Mouse (Mus musculus) liver, embryonic 14.5 days (tissue): Measurements from ENCODE around the gene Zbtb39. TPM values are rescaled to one million over a fixed set of nuclear protein-coding genes. Genes with fewer than 3 reads are reported as not detected.
"Not testable (repeated sequence)": the region's sequence is repeated elsewhere in the genome, so short reads cannot be mapped to it uniquely, and the experiment has no call there.

ENCODE experiments used
- ATAC-seq: fragments of 200-750 bp; cut with Nextera tagmentation; 2 replicates; pipeline ENCODE4 v1.8.0; 2017; ENCODE audit warnings: moderate number of reproducible peaks, mild to moderate bottlenecking, moderate library complexity; ENCODE audit not compliant: insufficient read depth
- DNase-seq, 3 experiments: peaks; one replicate each; pipeline ENCODE4 v3.0.0-alpha.2; 2012 to 2013; ENCODE audit warnings: low read depth in 3 of 3, low spot score in 3 of 3
- H3K27ac ChIP-seq: fragments of 300-500 bp; sonication (generic); 2 replicates; pipeline ENCODE4 v1.5.1; 2014; ENCODE audit warnings: moderate library complexity, mild to moderate bottlenecking, control low read depth, inconsistent platforms
- H3K27me3 ChIP-seq: fragments of 300-500 bp; sonication (generic); 2 replicates; pipeline ENCODE4 v1.6.1; 2014; ENCODE audit warnings: mild to moderate bottlenecking, low read length, moderate library complexity; ENCODE audit not compliant: control insufficient read depth, insufficient read depth
- H3K36me3 ChIP-seq: fragments of 300-500 bp; sonication (generic); replicated peaks from 2 replicates; pipeline ENCODE4 v1.6.1; 2014; ENCODE audit warnings: low read depth; ENCODE audit not compliant: control insufficient read depth, insufficient read depth
- H3K4me1 ChIP-seq, 2 experiments: fragments of 200-500 bp in 1 of 2; fragments of 300-500 bp in 1 of 2; sonication (generic) in 1 of 2; replicated peaks; 2 replicates each; pipeline ENCODE4 v1.6.1; 2012 to 2014; ENCODE audit warnings: antibody characterized with exemption in 1 of 2, inconsistent platforms in 1 of 2, low read length in 1 of 2; ENCODE audit not compliant: control insufficient read depth in 2 of 2, insufficient read depth in 2 of 2
- H3K4me2 ChIP-seq: fragments of 300-500 bp; sonication (generic); 2 replicates; pipeline ENCODE4 v1.6.1; 2014; ENCODE audit warnings: low read depth, mild to moderate bottlenecking, control low read depth, moderate library complexity
- H3K4me3 ChIP-seq, 2 experiments: fragments of 200-500 bp in 1 of 2; fragments of 300-500 bp in 1 of 2; sonication (generic) in 1 of 2; 2 replicates each; pipeline ENCODE4 v1.5.1; 2012 to 2014; ENCODE audit warnings: low read depth in 2 of 2, low read length in 2 of 2, mild to moderate bottlenecking in 2 of 2, control low read depth in 1 of 2, inconsistent platforms in 1 of 2, moderate library complexity in 1 of 2; ENCODE audit not compliant: insufficient read depth in 1 of 2
- H3K9ac ChIP-seq: fragments of 300-500 bp; sonication (generic); replicated peaks from 2 replicates; pipeline ENCODE4 v1.6.1; 2014; ENCODE audit warnings: mild to moderate bottlenecking, control low read depth, moderate library complexity
- H3K9me3 ChIP-seq: fragments of 300-500 bp; sonication (generic); 2 replicates; pipeline ENCODE4 v1.6.1; 2016; ENCODE audit warnings: low read length, mixed read lengths; ENCODE audit not compliant: control insufficient read depth
- CTCF ChIP-seq: IDR thresholded peaks from 2 replicates; pipeline ENCODE4 v1.5.1; 2016; ENCODE audit warnings: antibody characterized with exemption, low read depth, control low read depth
- EP300 ChIP-seq: IDR thresholded peaks from 2 replicates; pipeline ENCODE4 v1.6.1; 2016; ENCODE audit warnings: antibody characterized with exemption, low read depth
- WGBS: fragments of 180-500 bp; shearing (Covaris S2); extraction: QIAGEN DNeasy Blood & Tissue Kit; methylation state at CpG from one replicate; pipeline ENCODE4 v1.1.7; 2014; ENCODE audit not compliant: insufficient replicate concordance; 5-methylcytosine and 5-hydroxymethylcytosine counted together
- polyA plus RNA-seq, 2 experiments: library from polyadenylated mRNA; depleted of rRNA in 1 of 2; stranded (reverse) in 1 of 2; unstranded in 1 of 2; fragments of >200 nt; fragmentation: Nextera tagmentation in 1 of 2; extraction: Ambion mirVana in 1 of 2; gene quantifications; 2 replicates each; pipeline versions ENCODE4 v1.2.1 to v1.2.3; 2012 to 2014

Gene Zbtb39
- polyA plus RNA-seq, 2 experiments, result 0.83 to 2.1 TPM

DNA sequence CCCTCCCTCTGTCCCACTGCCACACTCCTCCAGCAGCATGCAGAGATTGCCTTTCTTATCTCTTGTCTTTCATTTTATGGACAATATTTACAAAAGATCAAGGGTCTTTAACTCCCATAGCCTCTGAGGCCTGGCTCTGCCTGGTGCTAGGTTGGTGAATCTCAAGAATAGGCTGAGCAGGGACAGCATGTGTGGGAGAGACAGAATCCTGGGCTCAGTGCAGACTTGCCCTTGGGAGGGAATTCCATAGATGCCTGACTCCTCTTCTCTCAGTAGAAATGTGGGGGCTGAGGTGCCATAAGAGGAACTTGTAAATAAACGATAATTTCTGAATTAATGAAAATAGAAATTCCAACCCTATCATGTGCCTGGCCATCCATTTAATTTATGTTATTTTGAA is 27.2 kb downstream of the Zbtb39 start:
- whole genome bisulfite sequencing, result 63% methylated on average over 1 of the region's 1 CpGs
- H3K9me3 ChIP-seq, result no peaks in the 10 kb centered on the region
- DNase-seq, result no peak

GRCm38 (mm10) chr10:127776011-127776410 is 36.7 kb downstream of the Zbtb39 start, which contains the start of gene Rdh9:
Rdh9 (plus strand) TSS chr10:127776386.
- no peak within 1 kb of the TSS for H3K27ac ChIP-seq
- TF ChIP-seq EP300, result no peak
- no peak for TF ChIP-seq CTCF
- no peak within 1 kb of the TSS for H3K4me3 ChIP-seq

More for the DNA sequence above, 27.2 kb downstream of the Zbtb39 start:
- Histone ChIP-seq H3K36me3 (no peaks in the 10 kb centered on the region), H3K4me1 (peaks cover 0 to 3% of the 10 kb centered on the region in 2 experiments; a peak in 2 of 4 replicates), H3K27me3 (no peaks in the 10 kb centered on the region), H3K4me3 (no peak overlapping the region), H3K27ac (no peak overlapping the region), H3K4me2 (no peak overlapping the region), H3K9ac (no peak overlapping the region)
- no peak for TF ChIP-seq EP300
- no peak for TF ChIP-seq CTCF
- no peak for ATAC-seq

GRCm38 (mm10) chr10:127782321-127782720 is 43.0 kb downstream of the Zbtb39 start:
- DNase-seq, result not testable (repeated sequence)
- 81% methylated on average over 17 of the region's 17 CpGs for WGBS

More at GRCm38 (mm10) chr10:127776011-127776410, 36.7 kb downstream of the Zbtb39 start, which contains the start of gene Rdh9:
- Histone ChIP-seq H3K36me3 (no peaks in the 10 kb centered on the region), H3K9me3 (no peaks in the 10 kb centered on the region), H3K27me3 (no peaks in the 10 kb centered on the region), H3K4me1 (no peaks in the 10 kb centered on the region), H3K9ac (no peak within 1 kb of the TSS), H3K4me2 (no peak within 1 kb of the TSS)
- 38% methylated on average over 2 of the region's 2 CpGs for WGBS
- ATAC-seq (no peak), DNase-seq (no peak)

DNA sequence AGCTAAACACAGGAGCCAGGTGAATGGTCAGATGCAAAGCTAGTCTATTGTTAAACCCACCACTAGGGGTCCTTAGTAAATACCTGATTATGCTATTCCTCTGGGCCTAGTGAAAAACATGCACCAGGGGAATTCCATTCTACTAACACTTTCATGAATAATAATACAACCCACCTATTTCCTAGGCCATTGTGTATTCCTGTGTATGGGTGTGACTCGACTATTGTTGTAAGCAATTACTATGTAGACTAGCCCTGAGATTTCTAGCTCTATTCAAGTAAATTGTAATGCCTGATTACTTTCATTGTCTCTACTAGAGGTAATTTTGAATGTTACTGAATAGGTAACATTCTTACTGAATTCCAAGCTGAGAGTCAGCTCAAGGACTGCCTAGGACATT is 46.1 kb downstream of the Zbtb39 start:
- H3K4me3 ChIP-seq, ATAC-seq: not testable (repeated sequence)
- 48% methylated on average over 1 of the region's 1 CpGs for WGBS

More at GRCm38 (mm10) chr10:127782321-127782720, 43.0 kb downstream of the Zbtb39 start:
- not testable (repeated sequence) for H3K27ac ChIP-seq, H3K4me2 ChIP-seq, H3K27me3 ChIP-seq, H3K4me3 ChIP-seq, H3K36me3 ChIP-seq, ATAC-seq, H3K4me1 ChIP-seq, H3K9me3 ChIP-seq, H3K9ac ChIP-seq

More for the DNA sequence above, 46.1 kb downstream of the Zbtb39 start:
- not testable (repeated sequence) for DNase-seq, H3K4me1 ChIP-seq, H3K27ac ChIP-seq, H3K9me3 ChIP-seq, H3K27me3 ChIP-seq, H3K9ac ChIP-seq, H3K36me3 ChIP-seq, H3K4me2 ChIP-seq

Other genes with a start within 250 kb of the Zbtb39 start
- 0.16 and 0.37 TPM in 2 replicates for gene Stac3, start 237.9 kb upstream of the Zbtb39 start, polyA plus RNA-seq (2012; rRNA removed)
- not detected in 2 replicates for gene Stac3, start 237.9 kb upstream of the Zbtb39 start, polyA plus RNA-seq (2014; fragmentation: Nextera tagmentation; extraction: Ambion mirVana)
- 2.1 and 3.6 TPM in 2 replicates for gene Ndufa4l2, start 224.6 kb upstream of the Zbtb39 start, polyA plus RNA-seq (2012; rRNA removed)
- 2.0 and 5.8 TPM in 2 replicates for gene Ndufa4l2, start 224.6 kb upstream of the Zbtb39 start, polyA plus RNA-seq (2014; fragmentation: Nextera tagmentation; extraction: Ambion mirVana)
- gene Shmt2, start 217.1 kb upstream of the Zbtb39 start, polyA plus RNA-seq (2012; rRNA removed), result 81.0 and 88.6 TPM in 2 replicates
- 82.7 and 88.2 TPM in 2 replicates for gene Shmt2, start 217.1 kb upstream of the Zbtb39 start, polyA plus RNA-seq (2014; fragmentation: Nextera tagmentation; extraction: Ambion mirVana)
- not detected in 2 replicates for gene Nxph4, start 205.0 kb upstream of the Zbtb39 start, polyA plus RNA-seq (2012; rRNA removed)
- 0.13 TPM in 1 of 2 replicates, not detected in the other for gene Nxph4, start 205.0 kb upstream of the Zbtb39 start, polyA plus RNA-seq (2014; fragmentation: Nextera tagmentation; extraction: Ambion mirVana)
- 14.1 and 18.2 TPM in 2 replicates for gene Lrp1, start 118.4 kb upstream of the Zbtb39 start, polyA plus RNA-seq (2012; rRNA removed)
- 13.2 and 16.1 TPM in 2 replicates for gene Lrp1, start 118.4 kb upstream of the Zbtb39 start, polyA plus RNA-seq (2014; fragmentation: Nextera tagmentation; extraction: Ambion mirVana)
- gene Stat6, start 96.6 kb upstream of the Zbtb39 start, polyA plus RNA-seq (2012; rRNA removed), result 10.9 TPM in 2 replicates
- 10.2 and 12.4 TPM in 2 replicates for gene Stat6, start 96.6 kb upstream of the Zbtb39 start, polyA plus RNA-seq (2014; fragmentation: Nextera tagmentation; extraction: Ambion mirVana)
- 5.0 and 5.5 TPM in 2 replicates for gene Nemp1, start 72.6 kb upstream of the Zbtb39 start, polyA plus RNA-seq (2012; rRNA removed)
- gene Nemp1, start 72.6 kb upstream of the Zbtb39 start, polyA plus RNA-seq (2014; fragmentation: Nextera tagmentation; extraction: Ambion mirVana), result 5.6 and 5.7 TPM in 2 replicates
- gene Nab2, start 71.0 kb upstream of the Zbtb39 start, polyA plus RNA-seq (2012; rRNA removed), result 4.0 and 4.1 TPM in 2 replicates
- 0.88 and 1.1 TPM in 2 replicates for gene Nab2, start 71.0 kb upstream of the Zbtb39 start, polyA plus RNA-seq (2014; fragmentation: Nextera tagmentation; extraction: Ambion mirVana)
- gene Myo1a, start 34.4 kb upstream of the Zbtb39 start, polyA plus RNA-seq (2012; rRNA removed), result 0.25 and 0.30 TPM in 2 replicates
- 0.06 and 0.19 TPM in 2 replicates for gene Myo1a, start 34.4 kb upstream of the Zbtb39 start, polyA plus RNA-seq (2014; fragmentation: Nextera tagmentation; extraction: Ambion mirVana)
- gene Tac2, start 15.1 kb upstream of the Zbtb39 start, polyA plus RNA-seq (2012; rRNA removed), result 20.7 and 27.9 TPM in 2 replicates
- 26.8 and 31.3 TPM in 2 replicates for gene Tac2, start 15.1 kb upstream of the Zbtb39 start, polyA plus RNA-seq (2014; fragmentation: Nextera tagmentation; extraction: Ambion mirVana)
- 9.1 and 11.5 TPM in 2 replicates for gene Gpr182, start 12.2 kb downstream of the Zbtb39 start, polyA plus RNA-seq (2012; rRNA removed)
- gene Gpr182, start 12.2 kb downstream of the Zbtb39 start, polyA plus RNA-seq (2014; fragmentation: Nextera tagmentation; extraction: Ambion mirVana), result 3.7 and 4.3 TPM in 2 replicates
- 0.15 and 0.18 TPM in 2 replicates for gene Rdh1, start 20.2 kb downstream of the Zbtb39 start, polyA plus RNA-seq (2012; rRNA removed)
- gene Rdh1, start 20.2 kb downstream of the Zbtb39 start, polyA plus RNA-seq (2014; fragmentation: Nextera tagmentation; extraction: Ambion mirVana), result 0.09 and 0.17 TPM in 2 replicates
- gene Rdh16f1, start 20.2 kb downstream of the Zbtb39 start, polyA plus RNA-seq (2012; rRNA removed), result 0.03 and 0.06 TPM in 2 replicates
- 0.11 TPM in 1 of 2 replicates, not detected in the other for gene Rdh16f1, start 20.2 kb downstream of the Zbtb39 start, polyA plus RNA-seq (2014; fragmentation: Nextera tagmentation; extraction: Ambion mirVana)
- gene Rdh9, start 36.8 kb downstream of the Zbtb39 start, polyA plus RNA-seq (2012; rRNA removed), result 0.07 TPM in 1 of 2 replicates, not detected in the other
- gene Rdh9, start 36.8 kb downstream of the Zbtb39 start, polyA plus RNA-seq (2014; fragmentation: Nextera tagmentation; extraction: Ambion mirVana), result not detected in 2 replicates
- gene Rdh16, start 61.6 kb downstream of the Zbtb39 start, polyA plus RNA-seq (2012; rRNA removed), result 0.03 TPM in 1 of 2 replicates, not detected in the other
- not detected in 2 replicates for gene Rdh16, start 61.6 kb downstream of the Zbtb39 start, polyA plus RNA-seq (2014; fragmentation: Nextera tagmentation; extraction: Ambion mirVana)
- gene Rdh19, start 110.4 kb downstream of the Zbtb39 start, polyA plus RNA-seq (2012; rRNA removed), result 0.03 and 0.06 TPM in 2 replicates
- not detected in 2 replicates for gene Rdh19, start 110.4 kb downstream of the Zbtb39 start, polyA plus RNA-seq (2014; fragmentation: Nextera tagmentation; extraction: Ambion mirVana)
- gene Rdh16f2, start 126.9 kb downstream of the Zbtb39 start, polyA plus RNA-seq (2012; rRNA removed), result 0.09 and 0.28 TPM in 2 replicates
- 0.08 and 0.11 TPM in 2 replicates for gene Rdh16f2, start 126.9 kb downstream of the Zbtb39 start, polyA plus RNA-seq (2014; fragmentation: Nextera tagmentation; extraction: Ambion mirVana)
- 0.92 and 1.1 TPM in 2 replicates for gene Rdh7, start 149.3 kb downstream of the Zbtb39 start, polyA plus RNA-seq (2012; rRNA removed)
- 1.9 and 2.0 TPM in 2 replicates for gene Rdh7, start 149.3 kb downstream of the Zbtb39 start, polyA plus RNA-seq (2014; fragmentation: Nextera tagmentation; extraction: Ambion mirVana)
- gene Sdr9c7, start 159.0 kb downstream of the Zbtb39 start, polyA plus RNA-seq (2012; rRNA removed), result not detected in 2 replicates
- gene Sdr9c7, start 159.0 kb downstream of the Zbtb39 start, polyA plus RNA-seq (2014; fragmentation: Nextera tagmentation; extraction: Ambion mirVana), result not detected in 2 replicates